Mouse (Mus musculus) forebrain, postnatal 0 days (tissue): ENCODE measurements around the gene Neurl2. TPM values are rescaled to one million over a fixed set of nuclear protein-coding genes. Genes with fewer than 3 reads are reported as not detected.
"Not testable (repeated sequence)": the region's sequence is repeated elsewhere in the genome, so short reads cannot be mapped to it uniquely, and the experiment has no call there.

Source experiments
- ATAC-seq: fragments of 200-750 bp; cut with Nextera tagmentation; 2 replicates; pipeline ENCODE4 v1.8.0; 2017; ENCODE audit warnings: mild to moderate bottlenecking, moderate library complexity
- DNase-seq: peaks from one replicate; pipeline ENCODE4 v3.0.0-alpha.2; 2015
- H3K27ac ChIP-seq: fragments of 300-500 bp; sonication (generic); 2 replicates; pipeline ENCODE4 v1.5.1; 2014; ENCODE audit warnings: low read depth, mild to moderate bottlenecking, antibody characterized with exemption, low read length, moderate library complexity, mixed read lengths
- H3K27me3 ChIP-seq: fragments of 300-500 bp; sonication (generic); 2 replicates; pipeline ENCODE4 v1.6.1; 2014; ENCODE audit warnings: mild to moderate bottlenecking, low read length, mixed read lengths; ENCODE audit not compliant: insufficient read depth
- H3K36me3 ChIP-seq: fragments of 300-500 bp; sonication (generic); 2 replicates; pipeline ENCODE4 v1.6.1; 2014; ENCODE audit warnings: mild to moderate bottlenecking, moderate library complexity; ENCODE audit not compliant: insufficient read depth
- H3K4me1 ChIP-seq: fragments of 300-500 bp; sonication (generic); 2 replicates; pipeline ENCODE4 v1.6.1; 2014; ENCODE audit warnings: antibody characterized with exemption; ENCODE audit not compliant: insufficient read depth
- H3K4me2 ChIP-seq: fragments of 300-500 bp; sonication (generic); 2 replicates; pipeline ENCODE4 v1.6.1; 2014; ENCODE audit warnings: low read depth, mild to moderate bottlenecking, moderate library complexity
- H3K4me3 ChIP-seq: fragments of 300-500 bp; sonication (generic); 2 replicates; pipeline ENCODE4 v1.5.1; 2014; ENCODE audit warnings: low read depth, low read length, mixed read lengths
- H3K9ac ChIP-seq: fragments of 300-500 bp; sonication (generic); 2 replicates; pipeline ENCODE4 v1.6.1; 2014; ENCODE audit warnings: mild to moderate bottlenecking
- H3K9me3 ChIP-seq: fragments of 300-500 bp; sonication (generic); 2 replicates; pipeline ENCODE4 v1.6.1; 2016; ENCODE audit warnings: low read length
- CTCF ChIP-seq: sonication (generic); IDR thresholded peaks from 2 replicates; pipeline ENCODE4 v1.5.1; 2016; ENCODE audit warnings: antibody characterized with exemption, control low read depth, low read depth
- WGBS: fragments of 180-500 bp; shearing (Covaris S2); extraction: QIAGEN DNeasy Blood & Tissue Kit; methylation state at CpG from one replicate; pipeline ENCODE4 v1.1.7; 2014; 5-methylcytosine and 5-hydroxymethylcytosine counted together
- polyA plus RNA-seq: library from polyadenylated mRNA; unstranded; fragments of >200 nt; fragmentation: Nextera tagmentation; extraction: Ambion mirVana; gene quantifications from 2 replicates; pipeline ENCODE4 v1.2.1, GENCODE M21; 2015
- total RNA-seq: library from RNA; depleted of rRNA; stranded (reverse); fragments of >200 nt; gene quantifications from 2 replicates; pipeline ENCODE4 v1.2.3, GENCODE M21; 2014; rRNA removed

The Neurl2 gene
- total RNA-seq (5.0 and 5.4 TPM in 2 replicates), polyA plus RNA-seq (4.7 and 6.4 TPM in 2 replicates)

GRCm38 (mm10) chr2:164833314-164833959 is at the start of gene Neurl2:
Neurl2 (minus strand) TSS chr2:164833456.
- H3K4me3 ChIP-seq = peak within 1 kb of the TSS; percentile 64
- peak within 1 kb of the TSS; percentile 98 for H3K4me2 ChIP-seq
- no peaks in the 10 kb centered on the region for H3K9me3 ChIP-seq
- peaks cover 18% of the 10 kb centered on the region; the same call in 1 of the 2 replicates for H3K36me3 ChIP-seq
- H3K9ac ChIP-seq = peak within 1 kb of the TSS; percentile 70
- 2% methylated on average over 31 of the region's 31 CpGs for WGBS
- peak within 1 kb of the TSS; percentile 87 for H3K27ac ChIP-seq
- ATAC-seq (peak; percentile 77), DNase-seq (peak; percentile 96)
- H3K4me1 ChIP-seq = peaks cover 11% of the 10 kb centered on the region; the same call in 1 of the 2 replicates
- H3K27me3 ChIP-seq = no peaks in the 10 kb centered on the region
- TF ChIP-seq CTCF = peak; percentile 24; the same call in 1 of the 2 replicates

GRCm38 (mm10) chr2:164882619-164883018 is 49.4 kb upstream of the Neurl2 start:
- Histone ChIP-seq H3K4me1 (peaks cover 15% of the 10 kb centered on the region), H3K4me3 (no peak overlapping the region), H3K27ac (no peak overlapping the region), H3K9me3 (no peaks in the 10 kb centered on the region), H3K36me3 (peaks cover 48% of the 10 kb centered on the region), H3K9ac (no peak overlapping the region), H3K4me2 (no peak overlapping the region), H3K27me3 (no peaks in the 10 kb centered on the region)
- TF ChIP-seq CTCF = no peak
- no peak for DNase-seq
- 43% methylated on average over 9 of the region's 9 CpGs for WGBS
- no peak for ATAC-seq

GRCm38 (mm10) chr2:164879568-164880277 is 46.5 kb upstream of the Neurl2 start:
- peak overlapping the region; percentile 94 for H3K4me3 ChIP-seq
- DNase-seq = peak; percentile 99
- 3% methylated on average over 64 of the region's 72 CpGs for WGBS
- peak overlapping the region; percentile 94 for H3K4me2 ChIP-seq
- peak overlapping the region; percentile 100 for H3K27ac ChIP-seq
- H3K9ac ChIP-seq = peak overlapping the region; percentile 100
- H3K9me3 ChIP-seq = no peaks in the 10 kb centered on the region
- H3K27me3 ChIP-seq = no peaks in the 10 kb centered on the region
- H3K36me3 ChIP-seq = peaks cover 19% of the 10 kb centered on the region
- TF ChIP-seq CTCF = no peak
- H3K4me1 ChIP-seq = peaks cover 15% of the 10 kb centered on the region
- ATAC-seq = peak; percentile 94

- peak within 1 kb of the TSS; percentile 94 for H3K4me3 ChIP-seq
- H3K36me3 ChIP-seq = peaks cover 16% of the 10 kb centered on the region
- H3K4me1 ChIP-seq = peaks cover 15% of the 10 kb centered on the region
- peak within 1 kb of the TSS; percentile 100 for H3K9ac ChIP-seq
- peak within 1 kb of the TSS; percentile 94 for H3K4me2 ChIP-seq
- H3K27ac ChIP-seq = peak within 1 kb of the TSS; percentile 100
- peak; percentile 43 for TF ChIP-seq CTCF
- DNase-seq (peak; percentile 96), ATAC-seq (peak; percentile 93)
- no peaks in the 10 kb centered on the region for H3K27me3 ChIP-seq
- WGBS = under 1% methylated on average over 37 of the region's 40 CpGs
- H3K9me3 ChIP-seq = no peaks in the 10 kb centered on the region
Observed at GRCm38 (mm10) chr2:164879228-164879567, 45.9 kb upstream of the Neurl2 start, which contains the start of gene Pcif1. Pcif1 (plus strand) TSS chr2:164879304.

GRCm38 (mm10) chr2:164878509-164879227 is 45.4 kb upstream of the Neurl2 start:
- H3K4me1 ChIP-seq = peaks cover 15% of the 10 kb centered on the region
- peak overlapping the region; percentile 100 for H3K9ac ChIP-seq
- no peaks in the 10 kb centered on the region for H3K27me3 ChIP-seq
- WGBS = 1% methylated on average over 28 of the region's 28 CpGs
- H3K4me3 ChIP-seq = peak overlapping the region; percentile 94
- 0 out of 2 replicates have a peak, but pooled peaks have one; percentile 11 for TF ChIP-seq CTCF
- DNase-seq (peak; percentile 55), ATAC-seq (peak; percentile 28)
- H3K27ac ChIP-seq = peak overlapping the region; percentile 100
- peak overlapping the region; percentile 94 for H3K4me2 ChIP-seq
- peaks cover 11% of the 10 kb centered on the region for H3K36me3 ChIP-seq
- no peaks in the 10 kb centered on the region for H3K9me3 ChIP-seq

GRCm38 (mm10) chr2:164877376-164878215 is 44.3 kb upstream of the Neurl2 start:
- not testable (repeated sequence) for H3K36me3 ChIP-seq

GRCm38 (mm10) chr2:164875648-164876047 is 42.4 kb upstream of the Neurl2 start:
- H3K9ac ChIP-seq, H3K27ac ChIP-seq, H3K36me3 ChIP-seq, H3K27me3 ChIP-seq, H3K4me3 ChIP-seq, ATAC-seq, H3K4me2 ChIP-seq, H3K9me3 ChIP-seq, DNase-seq: not testable (repeated sequence)
- H3K4me1 ChIP-seq = peaks cover 12% of the 10 kb centered on the region
- WGBS = 57% methylated on average over 2 of the region's 2 CpGs

More at GRCm38 (mm10) chr2:164877376-164878215, 44.3 kb upstream of the Neurl2 start:
- H3K9me3 ChIP-seq, H3K9ac ChIP-seq, ATAC-seq, H3K4me3 ChIP-seq, H3K27me3 ChIP-seq, H3K27ac ChIP-seq, DNase-seq: not testable (repeated sequence)
- 76% methylated on average over 11 of the region's 11 CpGs for WGBS
- Histone ChIP-seq H3K4me1 (peaks cover 15% of the 10 kb centered on the region), H3K4me2 (peak overlapping the region; percentile 94)
